In genomic region chr16:26041021-26041928, GRCm38 (mm10) we compare ENCODE assay signal across 7 mouse cellular contexts.
A peak's percentile ranks its signal among the peaks of the same experiment; 100 is the strongest.
DNase-seq lines count a peak whose midpoint lies in the region; ATAC-seq and TF ChIP-seq lines count a peak whose summit lies in the region.

No protein-coding gene starts in this region.

- H3K79me2 ChIP-seq in MEL (ENCODE audit: control insufficient read depth, insufficient read depth, low read length, poor library complexity): no peaks in the 10 kb centered on the region

- no peaks in the 10 kb centered on the region for H3K9me3 ChIP-seq in MEL (replicated peaks; ENCODE audit: insufficient read depth, low read length)
- H3K9me3 ChIP-seq in limb, embryonic 10.5 days (replicated peaks): no peaks in the 10 kb centered on the region
- no peaks in the 10 kb centered on the region for H3K9me3 ChIP-seq in neural tube, embryonic 13.5 days
- no peaks in the 10 kb centered on the region for H3K9me3 ChIP-seq in midbrain, embryonic 14.5 days (ENCODE audit: control insufficient read depth, low read length)

- H3K4me2 ChIP-seq in neural tube, embryonic 13.5 days: no peak overlapping the region
- H3K4me2 ChIP-seq in midbrain, embryonic 14.5 days (ENCODE audit: low read length): no peak overlapping the region

- H3K36me3 ChIP-seq in MEL (ENCODE audit: control insufficient read depth in 1 of 2, insufficient read depth in 2 of 2, low read length in 2 of 2): no peaks in the 10 kb centered on the region
- H3K36me3 ChIP-seq in limb, embryonic 10.5 days: no peaks in the 10 kb centered on the region
- H3K36me3 ChIP-seq in neural tube, embryonic 13.5 days: no peaks in the 10 kb centered on the region
- no peaks in the 10 kb centered on the region for H3K36me3 ChIP-seq in midbrain, embryonic 14.5 days (ENCODE audit: control insufficient read depth, insufficient read depth, low read length)

- TF ChIP-seq RAD21 in MEL (IDR thresholded peaks at IDR 0.05; ENCODE audit: low read depth, low read length): no peak

- no peaks in the 10 kb centered on the region for H3K27me3 ChIP-seq in MEL (ENCODE audit: control insufficient read depth in 1 of 2, insufficient read depth in 2 of 2, low read length in 2 of 2)
- no peaks in the 10 kb centered on the region for H3K27me3 ChIP-seq in limb, embryonic 10.5 days (ENCODE audit: low read depth, poor library complexity, severe bottlenecking)
- no peaks in the 10 kb centered on the region for H3K27me3 ChIP-seq in neural tube, embryonic 13.5 days
- H3K27me3 ChIP-seq in midbrain, embryonic 14.5 days (ENCODE audit: control insufficient read depth, insufficient read depth, low read length): no peaks in the 10 kb centered on the region

- H3K9ac ChIP-seq in MEL (ENCODE audit: control insufficient read depth, low read depth, low read length, poor library complexity, severe bottlenecking): no peak overlapping the region
- no peak overlapping the region for H3K9ac ChIP-seq in neural tube, embryonic 13.5 days
- no peak overlapping the region for H3K9ac ChIP-seq in midbrain, embryonic 14.5 days (replicated peaks; ENCODE audit: low read length)

- 0 out of 4 replicates have a peak, but pooled peaks of 1 of the 2 experiments have one; percentile 2 for TF ChIP-seq EP300 in MEL (IDR thresholded peaks at IDR 0.05; ENCODE audit: low read depth in 1 of 2, low read length in 2 of 2)

- WGBS in limb, embryonic 10.5 days: 28% methylated on average over 12 of the region's 12 CpGs
- 71% methylated on average over 12 of the region's 12 CpGs for WGBS in neural tube, embryonic 13.5 days
- WGBS in midbrain, embryonic 14.5 days: 82% methylated on average over 12 of the region's 12 CpGs

- ATAC-seq in neural tube, embryonic 13.5 days (ENCODE audit: low read depth): 0 out of 2 replicates have a peak, but pooled peaks have one; percentile 32
- ATAC-seq in midbrain, embryonic 14.5 days (ENCODE audit: low FRiP score, low TSS enrichment): no peak

- no peaks in the 10 kb centered on the region for H3K4me1 ChIP-seq in MEL (ENCODE audit: control insufficient read depth in 1 of 2, insufficient read depth in 2 of 2, low read length in 2 of 2)
- H3K4me1 ChIP-seq in embryonic fibroblast, embryonic 13.5 days (ENCODE audit: control insufficient read depth, insufficient read depth, low read length): peaks cover 5% of the 10 kb centered on the region; the same call in 1 of the 2 replicates
- peaks cover 42% of the 10 kb centered on the region for H3K4me1 ChIP-seq in limb, embryonic 10.5 days
- H3K4me1 ChIP-seq in neural tube, embryonic 13.5 days (replicated peaks): peaks cover 3% of the 10 kb centered on the region; the same call in 1 of the 2 replicates
- H3K4me1 ChIP-seq in midbrain, embryonic 14.5 days (ENCODE audit: control insufficient read depth, insufficient read depth, low read length): no peaks in the 10 kb centered on the region

- TF ChIP-seq CTCF in MEL (IDR thresholded peaks at IDR 0.05 in 2 of 3, conservative IDR thresholded peaks at IDR 0.05 in 1 of 3; ENCODE audit: control insufficient read depth in 1 of 3, insufficient read depth in 1 of 3, low read depth in 2 of 3, low read length in 3 of 3, poor library complexity in 1 of 3, severe bottlenecking in 1 of 3): no peak
- TF ChIP-seq CTCF in embryonic fibroblast, embryonic 13.5 days (IDR thresholded peaks at IDR 0.05; ENCODE audit: borderline replicate concordance, insufficient read depth, low read length): no peak

- peak overlapping the region in 1 of 2 experiments; percentile 7; a peak in 1 of 4 replicates for H3K4me3 ChIP-seq in MEL (ENCODE audit: control insufficient read depth in 1 of 2, insufficient read depth in 1 of 2, low read depth in 2 of 2, low read length in 2 of 2)
- H3K4me3 ChIP-seq in embryonic fibroblast, embryonic 13.5 days (ENCODE audit: insufficient read depth, low read length): no peak overlapping the region
- H3K4me3 ChIP-seq in limb, embryonic 10.5 days: peak overlapping the region; percentile 25
- H3K4me3 ChIP-seq in neural tube, embryonic 13.5 days: no peak overlapping the region
- H3K4me3 ChIP-seq in midbrain, embryonic 14.5 days (replicated peaks; ENCODE audit: low read depth, low read length): no peak overlapping the region

- no peak for TF ChIP-seq POLR2A in MEL (IDR thresholded peaks at IDR 0.05; ENCODE audit: control insufficient read depth in 1 of 2, insufficient read depth in 1 of 2, low read depth in 1 of 2, low read length in 2 of 2, poor library complexity in 1 of 2)
- no peak for TF ChIP-seq POLR2A in embryonic fibroblast, embryonic 13.5 days (IDR thresholded peaks at IDR 0.05; ENCODE audit: low read depth, low read length)

- no peak overlapping the region; the same call in 1 of the 2 replicates for H3K27ac ChIP-seq in MEL (ENCODE audit: control insufficient read depth, low read depth, low read length)
- peak overlapping the region; percentile 55 for H3K27ac ChIP-seq in embryonic fibroblast, embryonic 13.5 days (ENCODE audit: insufficient read depth, low read length)
- H3K27ac ChIP-seq in limb, embryonic 10.5 days: peak overlapping the region; percentile 79
- 0 out of 2 replicates have a peak overlapping the region, but pooled peaks have one; percentile 38 for H3K27ac ChIP-seq in neural tube, embryonic 13.5 days (replicated peaks)
- no peak overlapping the region for H3K27ac ChIP-seq in midbrain, embryonic 14.5 days (replicated peaks; ENCODE audit: low read depth, low read length)

- DNase-seq in 416B (ENCODE audit: low read depth) (peak; percentile 79), MEL (ENCODE audit: low read depth, low spot score) (peak; percentile 73)
- peak; percentile 45 for DNase-seq in limb, embryonic 10.5 days (ENCODE audit: low spot score)
- DNase-seq in midbrain, embryonic 14.5 days: no peak
- no peak for DNase-seq in spleen, postnatal 4 days (ENCODE audit: low spot score in 2 of 2)

TF ChIP-seq in MEL, 35 proteins besides CTCF, POLR2A, EP300 and RAD21:
- TF ChIP-seq ETS1 (IDR thresholded peaks at IDR 0.05; ENCODE audit: low read depth, low read length) (peak; percentile 81), MAX (IDR thresholded peaks at IDR 0.05; ENCODE audit: low read length) (peak; percentile 44; the same call in 1 of the 2 replicates), MXI1 (IDR thresholded peaks at IDR 0.05; ENCODE audit: low read depth, low read length) (no peak)

Comparison
In these comparisons a context has a peak if more than half of its experiments do, and no peak if none do; other contexts are left out.
1. DNase-seq: peak in 416B (single experiment), MEL (single experiment) and limb, embryonic 10.5 days (single experiment); none in midbrain, embryonic 14.5 days (single experiment) and spleen, postnatal 4 days (0 of 2).
2. H3K27ac ChIP-seq: peak in embryonic fibroblast, embryonic 13.5 days (single experiment), limb, embryonic 10.5 days (single experiment) and neural tube, embryonic 13.5 days (single experiment); none in MEL (single experiment) and midbrain, embryonic 14.5 days (single experiment).